ENCODE assay signal across 15 mouse cellular contexts in genomic region chr10:20010018-20010417, GRCm38 (mm10).
"Had no signal": no experiment of that assay in that cellular context is flagged by ENCODE, and none has a peak within 500 bp of the region (broad histone marks: within the 10 kb centered on the region; RNA-seq: fewer than 3 reads in every experiment).

No protein-coding gene starts in this region.

- DNase-seq: kidney, adult 8-10 months; kidney, postnatal 14 days; layer of hippocampus, adult 9-11 months; liver; lung, adult 2 months; thymus, adult 18-20 months; thymus, postnatal 36 days had no signal

- H3K4me3 ChIP-seq: layer of hippocampus, adult 2 months; limb, embryonic 10.5 days; limb, embryonic 13.5 days; liver, embryonic 12.5 days; liver, embryonic 15.5 days; midbrain, embryonic 12.5 days had no signal

- H3K9ac ChIP-seq: limb, embryonic 13.5 days; liver, embryonic 12.5 days; liver, embryonic 15.5 days; midbrain, embryonic 12.5 days had no signal

- H3K9me3 ChIP-seq: limb, embryonic 10.5 days; liver, embryonic 12.5 days; liver, embryonic 15.5 days; midbrain, embryonic 12.5 days had no signal

- H3K36me3 ChIP-seq: limb, embryonic 10.5 days; limb, embryonic 13.5 days; liver, embryonic 12.5 days; liver, embryonic 15.5 days; midbrain, embryonic 12.5 days had no signal

- H3K4me2 ChIP-seq: limb, embryonic 13.5 days; liver, embryonic 12.5 days; liver, embryonic 15.5 days; midbrain, embryonic 12.5 days had no signal

- ATAC-seq: intestine, postnatal 0 days; liver, embryonic 12.5 days; midbrain, embryonic 16.5 days had no signal

- H3K4me1 ChIP-seq: limb, embryonic 13.5 days; liver, embryonic 12.5 days; liver, embryonic 15.5 days had no signal

- H3K27me3 ChIP-seq: limb, embryonic 13.5 days; liver, embryonic 12.5 days; liver, embryonic 15.5 days had no signal

- H3K27ac ChIP-seq: layer of hippocampus, adult 2 months; limb, embryonic 10.5 days; limb, embryonic 13.5 days; liver, embryonic 12.5 days; liver, embryonic 15.5 days; midbrain, embryonic 12.5 days had no signal
